Mouse (Mus musculus) heart, embryonic 14.5 days (tissue): Measurements from ENCODE around the gene Hsd17b3. TPM values are rescaled to one million over a fixed set of nuclear protein-coding genes. Genes with fewer than 3 reads are reported as not detected.

ENCODE experiments used
- ATAC-seq: fragments of 200-750 bp; cut with Nextera tagmentation; 2 replicates; pipeline ENCODE4 v1.8.0; 2017; ENCODE audit warnings: low read depth, moderate TSS enrichment; ENCODE audit not compliant: insufficient number of reproducible peaks, insufficient read depth, low FRiP score
- H3K27ac ChIP-seq, 2 experiments: fragments of 200-500 bp in 1 of 2; fragments of 300-500 bp in 1 of 2; sonication (generic) in 1 of 2; replicated peaks in 1 of 2; 2 replicates each; pipeline ENCODE4 v1.5.1; 2012 to 2014; ENCODE audit warnings: low read depth in 2 of 2, low read length in 2 of 2, control low read depth in 1 of 2, mild to moderate bottlenecking in 1 of 2, mixed read lengths in 1 of 2; ENCODE audit not compliant: control insufficient read depth in 1 of 2, insufficient read depth in 1 of 2
- H3K27me3 ChIP-seq: fragments of 300-500 bp; sonication (generic); 2 replicates; pipeline ENCODE4 v1.6.1; 2014; ENCODE audit warnings: mild to moderate bottlenecking, low read length, control low read depth; ENCODE audit not compliant: control insufficient read depth, insufficient read depth
- H3K36me3 ChIP-seq: fragments of 300-500 bp; sonication (generic); 2 replicates; pipeline ENCODE4 v1.6.1; 2014; ENCODE audit warnings: mild to moderate bottlenecking, control low read depth, low read length, mixed read lengths; ENCODE audit not compliant: control insufficient read depth, insufficient read depth
- H3K4me1 ChIP-seq, 2 experiments: fragments of 200-500 bp in 1 of 2; fragments of 300-500 bp in 1 of 2; sonication (generic) in 1 of 2; 2 replicates each; pipeline ENCODE4 v1.6.1; 2012 to 2014; ENCODE audit warnings: low read length in 2 of 2, control low read depth in 1 of 2, mixed read lengths in 1 of 2; ENCODE audit not compliant: control insufficient read depth in 2 of 2, insufficient read depth in 2 of 2
- H3K4me2 ChIP-seq: fragments of 300-500 bp; sonication (generic); 2 replicates; pipeline ENCODE4 v1.6.1; 2014; ENCODE audit warnings: mild to moderate bottlenecking, low read length
- H3K4me3 ChIP-seq, 2 experiments: fragments of 200-500 bp in 1 of 2; fragments of 300-500 bp in 1 of 2; sonication (generic) in 1 of 2; 2 replicates each; pipeline ENCODE4 v1.5.1; 2012 to 2014; ENCODE audit warnings: low read length in 2 of 2, mild to moderate bottlenecking in 2 of 2, control low read depth in 1 of 2, low read depth in 1 of 2, moderate library complexity in 1 of 2; ENCODE audit not compliant: control insufficient read depth in 1 of 2, insufficient read depth in 1 of 2
- H3K9ac ChIP-seq: fragments of 300-500 bp; sonication (generic); 2 replicates; pipeline ENCODE4 v1.6.1; 2014; ENCODE audit warnings: mild to moderate bottlenecking, low read length
- H3K9me3 ChIP-seq: fragments of 300-500 bp; sonication (generic); 2 replicates; pipeline ENCODE4 v1.6.1; 2016; ENCODE audit warnings: low read length, control low read depth; ENCODE audit not compliant: control insufficient read depth
- WGBS: fragments of 180-500 bp; shearing (Covaris S2); extraction: QIAGEN DNeasy Blood & Tissue Kit; methylation state at CpG from one replicate; pipeline ENCODE4 v1.1.7; 2014; 5-methylcytosine and 5-hydroxymethylcytosine counted together
- polyA plus RNA-seq: library from polyadenylated mRNA; unstranded; fragments of >200 nt; fragmentation: Nextera tagmentation; extraction: Ambion mirVana; gene quantifications from 2 replicates; pipeline ENCODE4 v1.2.1, GENCODE M21; 2014

Hsd17b3 gene
- polyA plus RNA-seq, 1 experiment from 2014 or later = not detected

GRCm38 (mm10) chr13:64117442-64117841, 28.4 kb upstream of the Hsd17b3 start:
- Histone ChIP-seq H3K9ac (no peak overlapping the region), H3K9me3 (no peaks in the 10 kb centered on the region), H3K4me2 (no peak overlapping the region), H3K27ac (no peak overlapping the region), H3K27me3 (no peaks in the 10 kb centered on the region), H3K36me3 (peaks cover 3% of the 10 kb centered on the region; the same call in 1 of the 2 replicates), H3K4me3 (no peak overlapping the region), H3K4me1 (no peaks in the 10 kb centered on the region)
- no peak for ATAC-seq
- 58% methylated on average over 2 of the region's 2 CpGs for WGBS

- Histone ChIP-seq H3K27ac (no peak overlapping the region), H3K27me3 (no peaks in the 10 kb centered on the region), H3K9me3 (no peaks in the 10 kb centered on the region), H3K36me3 (peaks cover 7% of the 10 kb centered on the region; the same call in 1 of the 2 replicates), H3K4me2 (no peak overlapping the region), H3K4me3 (no peak overlapping the region), H3K4me1 (no peaks in the 10 kb centered on the region; a peak in 1 of 4 replicates), H3K9ac (no peak overlapping the region)
- ATAC-seq = no peak
- 83% methylated on average over 1 of the region's 1 CpGs for WGBS
Observed at GRCm38 (mm10) chr13:64110421-64110820, 21.4 kb upstream of the Hsd17b3 start.

DNA sequence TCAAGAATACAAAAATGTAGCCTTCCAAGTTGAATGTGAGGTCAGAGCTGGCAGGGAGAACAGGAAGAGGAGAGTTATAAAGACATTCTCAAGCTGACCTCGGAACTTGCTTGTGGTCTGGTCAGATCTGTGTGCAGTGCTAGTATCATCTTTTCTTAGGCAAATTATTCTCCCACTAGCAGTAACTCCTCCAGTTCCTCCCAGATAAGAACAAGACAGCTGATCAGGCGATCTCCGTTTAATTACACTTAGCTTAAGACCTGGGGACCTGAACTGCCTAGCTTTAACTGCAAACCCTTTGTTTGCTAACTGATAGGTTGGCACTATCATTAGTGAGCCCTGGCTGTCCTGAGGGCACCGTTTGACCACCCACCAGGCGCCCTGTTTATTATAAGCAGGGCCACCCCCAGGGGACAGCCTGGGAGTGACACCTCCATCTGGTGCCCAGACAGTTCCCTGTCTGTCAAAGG, 19.4 kb upstream of the Hsd17b3 start:
- no peak for ATAC-seq
- H3K27me3 ChIP-seq = no peaks in the 10 kb centered on the region
- H3K9ac ChIP-seq = no peak overlapping the region
- H3K4me1 ChIP-seq = no peaks in the 10 kb centered on the region; a peak in 1 of 4 replicates
- no peak overlapping the region for H3K4me2 ChIP-seq
- 34% methylated on average over 5 of the region's 5 CpGs for WGBS
- H3K4me3 ChIP-seq = no peak overlapping the region
- H3K9me3 ChIP-seq = no peaks in the 10 kb centered on the region
- H3K27ac ChIP-seq = no peak overlapping the region
- peaks cover 7% of the 10 kb centered on the region; the same call in 1 of the 2 replicates for H3K36me3 ChIP-seq

DNA sequence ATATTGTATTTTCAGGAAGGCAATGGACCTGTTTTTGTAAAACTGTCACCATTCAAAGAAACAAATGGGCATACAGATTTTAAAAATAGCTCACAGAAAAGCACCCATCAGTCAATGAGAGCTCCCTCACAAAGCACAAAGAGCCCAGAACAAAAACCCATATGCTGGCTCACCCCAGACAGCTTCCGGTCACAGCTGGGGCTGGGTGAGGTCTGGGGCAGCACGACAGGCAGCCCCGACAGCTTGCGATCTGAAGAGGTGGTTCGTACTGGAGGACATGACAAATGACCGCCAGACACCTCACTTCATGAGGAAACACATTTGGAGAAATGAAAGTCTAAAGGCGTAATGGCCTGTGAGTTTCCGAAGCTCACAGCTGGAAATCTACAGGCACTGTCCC, 18.5 kb upstream of the Hsd17b3 start:
- Histone ChIP-seq H3K9ac (no peak overlapping the region), H3K36me3 (peaks cover 5% of the 10 kb centered on the region; the same call in 1 of the 2 replicates), H3K9me3 (no peaks in the 10 kb centered on the region), H3K4me2 (no peak overlapping the region), H3K27ac (no peak overlapping the region), H3K4me1 (no peaks in the 10 kb centered on the region; a peak in 1 of 4 replicates), H3K4me3 (no peak overlapping the region), H3K27me3 (no peaks in the 10 kb centered on the region)
- WGBS = 42% methylated on average over 8 of the region's 8 CpGs
- no peak for ATAC-seq

DNA sequence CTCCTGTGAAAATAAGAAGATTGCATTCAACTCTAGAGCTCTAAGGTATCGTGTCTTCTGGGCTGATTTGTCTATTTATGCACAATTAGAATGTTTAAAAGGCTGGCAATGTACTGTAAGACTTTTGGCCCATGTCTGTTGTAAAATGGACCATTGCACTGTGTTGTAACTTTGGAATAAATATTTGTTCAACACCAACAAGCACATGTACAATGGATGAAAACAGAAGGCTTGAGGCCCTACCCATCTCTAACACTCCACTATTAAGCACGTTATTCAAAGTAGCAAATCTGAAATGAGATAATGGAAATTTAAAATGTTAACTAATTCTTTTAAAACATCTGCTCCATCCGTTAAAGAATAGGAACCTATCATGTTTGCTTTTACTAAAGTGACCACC, 18.1 kb upstream of the Hsd17b3 start:
- 62% methylated on average over 3 of the region's 3 CpGs for WGBS
- Histone ChIP-seq H3K36me3 (peaks cover 4% of the 10 kb centered on the region; the same call in 1 of the 2 replicates), H3K27ac (no peak overlapping the region), H3K9me3 (no peaks in the 10 kb centered on the region), H3K4me1 (no peaks in the 10 kb centered on the region; a peak in 1 of 4 replicates), H3K4me2 (no peak overlapping the region), H3K4me3 (no peak overlapping the region), H3K9ac (no peak overlapping the region), H3K27me3 (no peaks in the 10 kb centered on the region)
- no peak for ATAC-seq

DNA sequence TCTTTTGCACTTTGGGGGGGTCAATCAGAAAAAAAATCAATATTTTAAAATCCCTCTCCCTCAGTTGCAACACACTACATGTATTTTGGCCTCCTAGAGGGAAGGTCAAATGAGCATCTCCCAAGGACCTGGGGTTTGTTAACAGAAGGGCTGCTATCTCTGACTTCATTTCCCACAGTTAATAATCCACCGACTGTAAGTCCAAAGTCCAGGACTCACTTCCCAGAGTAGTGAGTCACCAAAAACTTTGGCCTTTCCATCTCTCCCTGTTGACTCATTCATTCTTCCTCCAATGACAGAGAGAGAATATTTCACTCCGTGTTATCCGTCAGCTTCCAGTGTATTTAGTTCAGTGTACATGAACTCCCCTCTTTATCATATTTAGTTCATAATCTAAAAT, 16.7 kb upstream of the Hsd17b3 start:
- no peak overlapping the region for H3K4me2 ChIP-seq

DNA sequence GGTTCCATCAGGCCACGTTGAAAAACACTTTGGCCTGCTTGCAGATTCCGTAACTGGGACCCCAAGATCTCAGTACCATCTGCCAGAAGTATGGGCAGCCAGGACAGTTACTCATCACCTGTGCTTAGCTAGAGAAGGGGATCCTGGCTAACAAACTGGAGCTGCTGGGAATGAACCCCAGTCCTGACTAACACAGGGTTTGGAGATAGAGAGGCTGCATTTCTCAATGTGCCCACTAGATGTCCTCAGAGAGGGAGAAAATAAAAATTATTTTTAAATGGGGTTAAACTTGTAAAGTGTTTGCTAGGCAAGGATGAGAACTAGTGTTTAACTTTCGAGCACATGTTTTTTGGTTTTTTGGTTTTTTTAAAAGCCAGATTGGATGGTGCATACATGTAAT, 11.2 kb upstream of the Hsd17b3 start:
- no peak overlapping the region for H3K4me3 ChIP-seq
- H3K4me1 ChIP-seq = no peaks in the 10 kb centered on the region
- H3K9me3 ChIP-seq = no peaks in the 10 kb centered on the region
- WGBS = 66% methylated on average over 3 of the region's 3 CpGs
- H3K36me3 ChIP-seq = peaks cover 6% of the 10 kb centered on the region; the same call in 1 of the 2 replicates
- ATAC-seq = no peak
- no peak overlapping the region for H3K27ac ChIP-seq
- no peaks in the 10 kb centered on the region for H3K27me3 ChIP-seq
- H3K4me2 ChIP-seq = no peak overlapping the region
- no peak overlapping the region for H3K9ac ChIP-seq

More for the DNA sequence above, 16.7 kb upstream of the Hsd17b3 start:
- WGBS = 63% methylated on average over 3 of the region's 3 CpGs
- Histone ChIP-seq H3K9me3 (no peaks in the 10 kb centered on the region), H3K27me3 (no peaks in the 10 kb centered on the region), H3K36me3 (peaks cover 4% of the 10 kb centered on the region; the same call in 1 of the 2 replicates), H3K4me1 (no peaks in the 10 kb centered on the region; a peak in 1 of 4 replicates), H3K9ac (no peak overlapping the region), H3K27ac (no peak overlapping the region), H3K4me3 (no peak overlapping the region)
- no peak for ATAC-seq

GRCm38 (mm10) chr13:64098992-64099391, 10.0 kb upstream of the Hsd17b3 start:
- H3K4me3 ChIP-seq = no peak overlapping the region
- no peak overlapping the region for H3K4me2 ChIP-seq
- no peak overlapping the region for H3K9ac ChIP-seq
- H3K4me1 ChIP-seq = no peaks in the 10 kb centered on the region
- no peak overlapping the region for H3K27ac ChIP-seq
- H3K27me3 ChIP-seq = no peaks in the 10 kb centered on the region
- no peak for ATAC-seq
- H3K36me3 ChIP-seq = peaks cover 6% of the 10 kb centered on the region; the same call in 1 of the 2 replicates
- 73% methylated on average over 9 of the region's 9 CpGs for WGBS
- H3K9me3 ChIP-seq = no peaks in the 10 kb centered on the region
